Mouse (Mus musculus) mouse trophoblast stem cell (cell line): ENCODE results near the gene Pak1.

Source experiments
- in situ Hi-C, 2 experiments: fragments of 300-500 bp; cut with MseI, MboI; formaldehyde crosslinking; loops; 2 replicates in 1 of 2; 3 replicates in 1 of 2; pipeline ENCODE4 v1.15.1; 2025

Gene Pak1

DNA sequence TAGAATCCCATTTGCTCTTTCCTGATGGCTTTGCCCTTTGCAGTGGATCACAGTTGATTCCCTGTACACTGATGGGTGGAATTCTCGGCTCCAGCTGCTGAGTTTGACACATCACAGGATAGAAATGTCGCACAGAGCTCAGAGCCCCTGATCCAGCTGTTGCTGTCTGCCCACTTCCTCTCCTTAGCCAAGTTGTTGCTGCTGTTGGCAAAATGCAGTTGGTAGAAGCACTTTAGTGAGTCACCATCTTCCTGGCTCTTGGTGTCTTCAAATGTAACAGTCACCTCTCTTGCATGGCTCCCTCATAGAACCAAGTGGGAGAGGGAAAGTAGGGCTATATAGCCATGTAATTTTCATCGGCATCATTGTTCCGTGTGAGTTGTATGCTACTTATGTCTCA lies 11.2 kb upstream of the Pak1 start:
- in situ Hi-C loops, result no loop called here

DNA sequence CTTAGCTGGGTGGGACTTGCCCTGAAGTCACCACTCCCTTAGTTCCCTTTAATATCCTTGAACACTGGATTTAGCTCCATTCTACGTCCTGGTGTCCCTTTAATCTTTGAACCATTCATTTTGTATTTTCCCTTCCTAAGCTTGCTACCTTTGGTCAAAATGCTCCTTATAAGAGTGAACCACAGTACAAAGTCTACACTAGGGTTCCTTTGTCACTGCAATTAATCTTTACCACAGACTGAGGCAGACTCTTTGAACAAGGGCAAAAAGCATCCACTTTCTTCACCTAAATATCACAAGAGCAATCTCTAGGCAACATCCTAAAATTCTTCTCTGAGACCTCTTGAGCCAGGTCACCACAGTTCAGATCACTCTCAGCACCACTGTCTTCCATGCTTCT lies 8.1 kb upstream of the Pak1 start:
- in situ Hi-C loops, result no loop called here

GRCm38 (mm10) chr7:97780815-97781214 lies 7.5 kb upstream of the Pak1 start:
- in situ Hi-C loops, result no loop called here

GRCm38 (mm10) chr7:97781496-97781895 lies 6.8 kb upstream of the Pak1 start:
- in situ Hi-C loops, result no loop called here

- in situ Hi-C loops, result no loop called here
Measured at GRCm38 (mm10) chr7:97783523-97783922, 4.8 kb upstream of the Pak1 start.

DNA sequence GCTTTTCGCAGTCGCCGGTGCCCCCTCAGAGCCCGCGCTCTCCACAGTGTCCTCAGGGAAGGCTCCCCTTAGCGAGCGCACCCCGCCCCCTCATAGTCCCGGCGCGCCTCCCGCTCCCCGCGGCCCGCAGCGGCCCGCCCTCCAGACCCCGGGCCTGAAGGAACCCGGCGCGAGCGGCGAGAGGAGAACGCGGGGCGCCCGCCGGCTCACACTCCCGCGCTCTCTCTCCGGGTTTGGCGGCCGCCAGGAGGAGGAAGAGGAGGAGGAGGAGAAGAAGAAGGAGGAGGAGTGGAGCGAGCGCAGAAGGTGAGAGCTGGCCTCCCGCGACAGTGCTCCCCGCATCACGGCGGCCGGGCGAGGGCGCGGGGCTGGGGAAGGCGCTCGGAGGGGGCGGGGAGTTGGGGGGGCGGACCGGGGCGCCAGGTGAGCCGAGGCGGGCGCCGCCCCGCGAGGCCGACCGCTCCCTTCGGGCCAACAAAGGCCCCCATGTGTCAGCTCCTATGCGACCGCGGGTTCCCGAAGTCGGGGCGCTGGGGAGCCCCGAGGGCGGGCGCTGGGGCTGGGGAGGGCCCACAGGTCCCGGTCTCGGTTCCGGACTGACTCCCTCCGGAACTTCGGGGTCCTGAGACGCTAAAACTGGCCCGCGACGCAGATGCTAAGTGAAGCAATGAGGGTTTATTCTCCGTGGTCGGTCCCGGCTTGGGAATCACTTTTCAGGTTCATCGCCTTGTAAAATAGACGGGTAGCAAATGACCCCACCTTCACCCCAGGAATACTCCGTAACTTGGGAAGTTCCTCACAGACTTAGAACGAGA lies 535 bp downstream of the Pak1 start:
- in situ Hi-C loops, result no loop called here

- in situ Hi-C loops, result no loop called here
Measured at GRCm38 (mm10) chr7:97790272-97790671, 1.9 kb downstream of the Pak1 start.

DNA sequence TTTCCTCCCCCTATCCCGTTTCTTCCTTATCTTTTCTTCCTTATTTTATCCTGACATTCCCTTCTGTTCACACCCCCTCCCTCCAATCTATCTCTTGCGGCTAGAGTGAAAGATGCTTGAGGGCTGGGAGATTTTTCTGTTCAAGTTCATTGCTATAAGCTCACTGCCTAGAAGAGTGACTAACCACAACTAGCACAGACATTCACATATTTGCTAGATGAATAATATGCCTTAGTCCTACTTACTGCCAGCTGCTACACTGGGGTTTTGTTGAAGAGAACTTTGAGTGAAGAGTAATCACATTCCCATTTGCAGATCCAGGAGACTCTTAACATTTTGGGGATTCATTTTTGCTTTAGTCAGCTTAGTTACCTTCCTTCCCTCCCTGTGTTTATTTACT lies 4.0 kb downstream of the Pak1 start:
- in situ Hi-C loops, result no loop called here

DNA sequence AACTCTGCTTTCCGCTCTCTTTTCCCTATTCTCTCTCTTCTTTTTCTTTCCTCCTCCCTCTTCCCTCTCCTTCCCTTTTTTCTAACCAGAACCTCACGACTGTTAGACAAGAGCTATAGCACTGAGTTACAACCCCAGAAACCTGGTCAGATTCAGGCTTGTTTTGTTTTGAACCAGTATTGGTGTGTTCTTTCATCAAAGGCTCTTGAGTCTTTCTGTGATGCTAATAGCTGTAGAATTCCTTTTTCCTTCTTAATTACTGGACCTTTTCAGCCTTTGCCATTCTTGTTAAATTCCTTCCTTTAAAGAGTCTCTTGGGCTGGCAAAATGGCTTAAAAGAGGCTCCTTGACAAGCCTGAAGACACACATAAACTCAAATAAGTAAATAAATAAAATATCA lies 14.8 kb downstream of the Pak1 start:
- in situ Hi-C loops, result no loop called here

DNA sequence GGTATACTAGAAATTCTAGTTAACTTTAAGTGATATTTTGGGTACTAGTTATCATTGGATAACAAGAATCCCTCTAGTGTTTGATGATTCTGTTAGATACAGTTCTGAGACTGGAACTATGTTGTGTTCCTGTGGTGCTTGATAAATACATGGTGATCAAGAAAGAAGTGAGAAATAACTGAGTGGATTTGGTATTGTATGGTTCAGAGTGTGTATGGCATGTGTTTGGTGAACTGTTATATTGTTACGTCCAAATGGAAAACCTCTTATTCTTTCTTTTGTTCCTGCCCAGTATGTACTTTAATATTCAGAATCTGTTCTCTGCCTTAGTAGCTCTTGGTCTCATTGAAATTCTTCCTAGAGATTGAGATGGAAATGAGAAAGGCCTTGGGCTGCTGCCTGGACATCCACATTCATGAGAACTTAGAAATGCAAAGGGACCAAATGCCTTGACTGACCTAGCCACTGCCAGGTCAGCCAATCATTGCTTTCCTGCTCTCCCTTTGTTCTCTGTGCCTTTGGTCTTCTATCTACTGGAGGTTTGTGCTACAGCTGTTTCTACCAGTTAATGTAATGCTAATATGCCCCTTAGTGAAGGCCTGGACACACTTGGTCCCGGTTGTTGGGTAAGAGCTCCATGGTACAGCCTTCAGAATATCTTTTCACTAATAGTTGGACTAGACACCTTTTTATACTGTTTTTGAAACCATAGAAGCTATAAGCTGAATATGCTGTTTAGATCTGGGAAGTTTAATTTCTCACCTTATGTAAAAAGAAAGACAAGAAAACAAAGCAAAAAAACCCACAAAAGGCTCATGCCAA lies 16.1 kb downstream of the Pak1 start:
- in situ Hi-C loops, result no loop called here

GRCm38 (mm10) chr7:97805067-97805365 lies 16.7 kb downstream of the Pak1 start:
- in situ Hi-C loops, result no loop called here

DNA sequence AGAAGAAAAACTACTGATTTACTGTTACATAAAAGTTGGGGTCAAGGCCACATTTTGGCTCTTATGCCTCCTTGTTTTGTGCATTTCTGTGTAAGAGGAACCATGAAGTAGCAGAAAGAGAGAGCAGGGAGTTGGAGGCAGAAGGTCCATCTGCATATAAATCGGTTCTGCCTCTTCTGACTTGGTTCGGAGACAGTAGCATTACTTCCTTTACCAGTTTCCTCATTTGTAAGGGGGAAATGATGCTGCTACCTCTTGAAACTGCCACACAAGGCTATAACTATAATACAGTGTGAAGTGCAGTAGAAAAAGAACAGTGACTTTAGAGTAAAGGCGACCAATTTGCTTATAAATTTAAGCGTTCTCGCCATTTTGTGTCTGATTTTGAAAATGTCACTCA lies 21.0 kb downstream of the Pak1 start:
- in situ Hi-C loops, result no loop called here

- in situ Hi-C loops, result no loop called here
Measured at GRCm38 (mm10) chr7:97821875-97822274, 33.5 kb downstream of the Pak1 start.

DNA sequence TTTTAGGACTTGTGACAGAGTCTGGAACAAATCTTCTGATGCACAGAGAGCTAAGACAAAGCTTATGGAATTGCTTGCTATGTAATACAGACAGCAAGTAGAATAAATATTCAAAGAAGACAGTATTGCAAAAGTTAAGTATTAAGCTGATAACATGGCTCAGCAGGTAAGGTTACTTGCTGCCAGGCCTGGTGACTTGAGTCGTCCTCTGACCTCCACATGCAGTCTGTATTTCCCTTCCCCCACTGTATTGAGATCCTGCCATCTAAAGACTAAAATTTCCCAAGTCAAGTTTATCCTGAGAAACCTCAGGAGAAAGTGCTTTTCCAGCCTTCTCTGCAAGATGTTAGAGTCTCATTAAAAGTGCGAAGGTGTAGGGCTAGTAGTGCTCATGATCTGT lies 40.8 kb downstream of the Pak1 start:
- in situ Hi-C loops, result no loop called here

DNA sequence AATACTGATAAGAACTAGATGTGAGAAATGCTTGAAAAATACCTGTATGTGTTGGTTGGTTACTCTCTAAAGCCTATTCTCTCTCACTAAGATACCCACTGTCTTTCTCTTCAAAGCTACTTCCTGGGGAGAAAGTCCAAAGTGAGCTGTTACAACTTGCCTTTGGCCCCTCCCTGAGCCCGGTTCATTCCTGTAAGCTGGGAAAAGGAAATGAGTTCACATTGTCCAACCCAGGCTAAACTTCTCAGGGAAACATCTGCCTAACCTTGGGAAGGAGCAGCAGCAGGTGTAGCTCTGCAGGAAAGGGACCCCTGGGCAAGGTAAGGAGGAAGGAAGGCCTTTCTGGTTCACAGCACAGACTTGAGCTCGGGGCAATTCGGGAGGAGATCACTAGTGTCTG lies 42.4 kb downstream of the Pak1 start:
- in situ Hi-C loops, result no loop called here

GRCm38 (mm10) chr7:97832987-97833386 lies 44.6 kb downstream of the Pak1 start:
- in situ Hi-C loops, result no loop called here

DNA sequence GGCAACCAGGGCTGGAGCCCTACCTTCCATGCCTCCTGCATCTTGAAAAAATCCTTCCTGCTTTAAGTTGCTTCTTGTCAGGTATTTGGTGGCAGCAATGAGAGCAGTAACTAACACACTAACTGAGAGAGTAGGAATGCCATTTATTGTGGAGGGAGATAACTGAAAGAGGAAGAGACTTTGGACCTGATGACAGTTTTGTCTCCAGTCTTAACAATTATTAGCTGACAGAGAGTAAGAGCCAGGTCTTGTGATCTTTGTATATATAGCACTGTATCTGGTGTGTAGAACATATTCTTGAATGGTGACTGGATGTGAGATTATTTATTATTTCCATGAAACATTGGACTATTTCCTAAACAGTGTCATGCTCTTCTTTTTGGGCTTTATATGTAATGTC lies 50.2 kb downstream of the Pak1 start:
- in situ Hi-C loops, result no loop called here

- in situ Hi-C loops, result loop anchor here (10.0 kb wide), 1 partner anchor 97 kb away; no protein-coding TSS in a partner anchor
Measured at GRCm38 (mm10) chr7:97841311-97841710, 53.0 kb downstream of the Pak1 start.

GRCm38 (mm10) chr7:97842332-97842731 lies 54.0 kb downstream of the Pak1 start:
- in situ Hi-C loops, result loop anchor here (10.0 kb wide), 1 partner anchor 98 kb away; no protein-coding TSS in a partner anchor

- in situ Hi-C loops, result loop anchor here (10.0 kb wide), 1 partner anchor 98 kb away; no protein-coding TSS in a partner anchor
Measured at GRCm38 (mm10) chr7:97842806-97843570, 54.6 kb downstream of the Pak1 start.

DNA sequence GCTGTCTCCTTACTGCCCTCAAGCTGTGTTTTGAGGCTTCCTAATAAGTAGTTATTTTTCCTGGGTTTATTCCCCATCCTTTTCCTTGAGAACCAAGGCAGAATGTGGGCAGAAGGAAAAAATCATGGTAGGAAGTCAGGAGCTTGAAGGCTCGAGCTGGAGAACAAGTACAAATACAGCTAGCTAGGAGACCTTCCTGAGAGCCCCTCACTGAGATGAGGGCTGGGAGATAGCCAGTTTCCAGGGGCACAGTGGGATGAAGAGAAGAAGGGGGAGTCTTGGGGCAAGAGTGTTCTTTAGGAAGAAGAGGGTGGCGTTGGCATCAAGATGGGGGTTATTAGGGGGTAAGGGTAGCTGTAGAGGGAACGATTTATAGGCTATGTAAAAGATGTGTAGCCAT lies 56.1 kb downstream of the Pak1 start:
- in situ Hi-C loops, result loop anchor here (10.0 kb wide), 1 partner anchor 100 kb away; no protein-coding TSS in a partner anchor

GRCm38 (mm10) chr7:97845546-97845945 lies 57.2 kb downstream of the Pak1 start:
- in situ Hi-C loops, result loop anchor here (10.0 kb wide), 1 partner anchor 101 kb away; no protein-coding TSS in a partner anchor
